Mouse (Mus musculus) heart, embryonic 10.5 days (tissue): ENCODE data around the gene Fam173a. TPM values are rescaled to one million over a fixed set of nuclear protein-coding genes. Genes with fewer than 3 reads are reported as not detected.

Source experiments
- DNase-seq: peaks from one replicate; pipeline ENCODE4 v3.0.0-alpha.2; 2017; ENCODE audit warnings: low spot score
- H3K27ac ChIP-seq: fragments of 300-500 bp; sonication (generic); 2 replicates; pipeline ENCODE4 v1.5.1; 2016; ENCODE audit warnings: mild to moderate bottlenecking
- H3K27me3 ChIP-seq: fragments of 300-500 bp; sonication (generic); 2 replicates; pipeline ENCODE4 v1.6.1; 2016; ENCODE audit warnings: mild to moderate bottlenecking; ENCODE audit not compliant: poor library complexity, insufficient read depth, severe bottlenecking
- H3K36me3 ChIP-seq: fragments of 300-500 bp; sonication (generic); 2 replicates; pipeline ENCODE4 v1.6.1; 2016; ENCODE audit warnings: mild to moderate bottlenecking, moderate library complexity
- H3K4me1 ChIP-seq: fragments of 300-500 bp; sonication (generic); 2 replicates; pipeline ENCODE4 v1.6.1; 2016; ENCODE audit warnings: mild to moderate bottlenecking
- H3K4me3 ChIP-seq: fragments of 300-500 bp; sonication (generic); 2 replicates; pipeline ENCODE4 v1.5.1; 2016; ENCODE audit warnings: mild to moderate bottlenecking, moderate library complexity
- H3K9me3 ChIP-seq: fragments of 300-500 bp; sonication (generic); 2 replicates; pipeline ENCODE4 v1.6.1; 2016; ENCODE audit warnings: mild to moderate bottlenecking, moderate library complexity
- WGBS: fragments of 180-500 bp; shearing (Covaris S2); methylation state at CpG from one replicate; pipeline ENCODE4 v1.1.7; 2016; 5-methylcytosine and 5-hydroxymethylcytosine counted together
- polyA plus RNA-seq: library from polyadenylated mRNA; unstranded; fragments of >200 nt; fragmentation: Nextera tagmentation; extraction: Ambion mirVana; gene quantifications from 2 replicates; pipeline ENCODE4 v1.2.1, GENCODE M21; 2016

The Fam173a gene
- polyA plus RNA-seq, 1 experiment from 2014 or later, result 74.5 TPM

DNA sequence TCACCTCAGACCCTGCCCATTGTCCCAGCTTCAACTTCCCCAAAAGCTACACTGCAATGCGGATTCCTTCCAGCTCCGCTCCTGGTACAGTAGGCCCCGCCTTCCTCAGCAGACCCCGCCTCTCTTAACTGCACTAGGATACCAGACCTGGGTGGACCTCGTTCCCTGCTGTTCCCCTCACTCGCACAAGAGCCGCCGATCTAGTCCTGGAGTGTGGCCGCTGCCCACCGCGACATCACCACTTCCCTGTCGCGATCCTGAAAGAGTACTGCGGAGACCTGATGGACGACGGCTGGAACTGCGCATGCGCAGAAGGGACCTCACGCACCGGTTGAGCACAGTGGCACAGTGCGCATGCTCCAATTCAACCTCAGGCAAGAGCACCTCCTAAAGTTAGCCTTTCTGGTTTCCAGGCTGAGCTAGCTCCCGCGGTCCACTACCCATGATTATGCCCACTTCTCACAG is 7.4 kb downstream of the Fam173a start, which contains the start of gene Haghl:
Gene Haghl, minus strand, starts transcription at position 393 of the 465 bp plus-strand sequence.
- no peaks in the 10 kb centered on the region for H3K9me3 ChIP-seq
- H3K36me3 ChIP-seq, result peaks cover 69% of the 10 kb centered on the region
- peak within 1 kb of the TSS; percentile 91 for H3K27ac ChIP-seq
- H3K27me3 ChIP-seq, result no peaks in the 10 kb centered on the region
- WGBS, result under 1% methylated on average over 23 of the region's 23 CpGs
- H3K4me3 ChIP-seq, result peak within 1 kb of the TSS; percentile 70
- peaks cover 26% of the 10 kb centered on the region for H3K4me1 ChIP-seq
- peak; percentile 98 for DNase-seq

DNA sequence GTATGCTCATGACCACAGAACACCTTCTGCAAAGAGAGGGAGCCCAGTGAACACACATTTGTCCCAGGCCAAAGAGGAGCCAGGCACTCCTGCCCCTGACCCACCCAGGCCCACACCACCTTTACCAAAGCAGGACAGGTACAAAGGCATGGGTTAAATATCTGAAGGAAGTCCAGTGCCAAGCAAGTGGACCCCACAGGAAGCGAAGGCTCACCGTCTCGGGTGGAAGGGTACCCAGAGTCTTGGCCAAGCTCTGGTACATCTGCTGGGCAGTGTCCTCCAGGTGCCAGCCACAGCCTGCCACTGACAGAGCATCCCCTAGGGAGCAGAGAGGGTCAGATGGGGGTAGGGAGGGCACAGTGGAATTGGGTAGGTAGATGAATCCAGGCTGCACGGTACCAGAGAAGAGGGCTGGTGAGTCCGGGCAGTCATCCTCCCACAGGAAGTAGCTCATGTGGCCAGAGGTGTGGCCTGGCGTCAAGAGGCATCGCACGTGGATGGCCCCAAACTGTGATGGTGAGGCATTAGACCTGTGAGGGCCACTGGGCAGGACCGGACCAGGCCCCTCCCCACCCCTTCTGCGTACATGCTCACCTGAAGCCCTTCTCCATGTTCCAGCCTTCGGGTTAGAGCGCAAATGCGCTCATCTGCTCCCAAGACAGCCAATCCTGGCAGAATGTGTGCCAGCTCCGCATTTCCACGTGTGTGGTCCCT is 8.7 kb downstream of the Fam173a start:
- WGBS, result 87% methylated on average over 15 of the region's 15 CpGs
- H3K36me3 ChIP-seq, result peaks cover 70% of the 10 kb centered on the region
- no peaks in the 10 kb centered on the region for H3K27me3 ChIP-seq
- H3K9me3 ChIP-seq, result no peaks in the 10 kb centered on the region
- peak overlapping the region; percentile 91; the same call in 1 of the 2 replicates for H3K27ac ChIP-seq
- DNase-seq, result no peak
- H3K4me1 ChIP-seq, result peaks cover 26% of the 10 kb centered on the region
- H3K4me3 ChIP-seq, result peak overlapping the region; percentile 70

DNA sequence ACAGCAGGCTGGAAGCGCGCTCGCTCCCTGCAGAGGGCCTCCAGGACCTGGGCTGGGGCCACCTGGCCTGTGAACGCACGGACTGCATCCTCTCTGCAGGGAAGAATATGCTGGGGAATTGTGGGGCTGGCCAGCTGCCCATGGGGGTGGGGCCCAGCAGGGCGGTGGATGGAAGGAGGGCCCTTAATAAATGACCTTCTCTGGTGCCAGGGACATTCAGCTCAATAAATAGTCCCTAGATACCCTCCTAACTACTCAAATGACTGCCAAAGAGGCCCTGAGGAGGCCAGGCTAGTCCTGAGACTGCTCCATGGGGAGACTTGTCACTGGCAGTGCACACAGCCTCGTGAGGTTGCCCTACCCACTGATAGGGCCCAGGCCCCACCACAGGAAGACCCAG is 9.6 kb downstream of the Fam173a start:
- Histone ChIP-seq H3K4me3 (no peak overlapping the region), H3K27me3 (no peaks in the 10 kb centered on the region), H3K36me3 (peaks cover 72% of the 10 kb centered on the region), H3K9me3 (no peaks in the 10 kb centered on the region), H3K4me1 (peaks cover 26% of the 10 kb centered on the region), H3K27ac (no peak overlapping the region)
- no peak for DNase-seq
- WGBS, result 80% methylated on average over 7 of the region's 7 CpGs

DNA sequence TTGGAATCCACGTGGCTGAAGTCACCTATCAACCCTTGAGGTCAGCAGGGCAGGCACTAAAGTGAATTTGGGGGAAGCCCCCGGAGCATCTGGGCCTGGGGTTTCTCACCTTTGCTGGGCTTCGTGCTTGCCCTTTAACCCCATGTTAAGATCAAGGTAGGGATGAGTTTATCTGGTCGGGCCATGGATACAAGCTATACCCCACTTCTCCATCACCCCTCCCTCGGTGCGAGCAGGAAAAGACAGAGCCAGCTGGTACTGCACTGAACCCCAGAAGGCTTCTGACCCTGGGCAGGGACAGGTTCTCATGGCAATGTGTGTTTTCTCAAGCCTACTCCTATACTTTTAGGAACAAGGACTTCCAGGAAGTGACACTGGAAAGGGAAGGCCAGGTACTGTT is 11.4 kb downstream of the Fam173a start:
- no peaks in the 10 kb centered on the region for H3K27me3 ChIP-seq
- H3K36me3 ChIP-seq, result peaks cover 73% of the 10 kb centered on the region
- DNase-seq, result no peak
- H3K9me3 ChIP-seq, result no peaks in the 10 kb centered on the region
- no peak overlapping the region for H3K4me3 ChIP-seq
- H3K27ac ChIP-seq, result no peak overlapping the region
- H3K4me1 ChIP-seq, result peaks cover 22% of the 10 kb centered on the region
- 81% methylated on average over 6 of the region's 6 CpGs for WGBS

DNA sequence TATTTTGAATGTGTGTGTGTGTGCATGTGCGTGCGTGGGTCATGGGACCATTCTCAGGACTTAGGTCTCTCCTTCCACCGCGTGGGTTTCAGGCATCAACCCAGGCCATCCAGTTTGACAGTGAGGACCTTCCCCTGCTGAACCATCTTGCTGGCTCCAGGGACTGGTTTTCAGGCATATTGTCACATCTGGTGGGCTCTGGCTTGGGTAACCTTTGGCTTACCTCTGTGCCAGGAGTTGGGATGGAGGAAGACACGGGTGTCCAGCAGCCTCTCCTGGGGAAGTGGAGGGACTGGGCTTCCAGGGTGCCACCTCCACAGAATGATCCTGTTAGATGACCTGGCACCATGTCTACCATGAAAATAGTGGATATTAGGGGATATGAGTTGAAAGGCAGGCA is 14.8 kb downstream of the Fam173a start:
- Histone ChIP-seq H3K27me3 (no peaks in the 10 kb centered on the region), H3K36me3 (peaks cover 67% of the 10 kb centered on the region), H3K9me3 (no peaks in the 10 kb centered on the region), H3K27ac (no peak overlapping the region), H3K4me3 (no peak overlapping the region), H3K4me1 (peaks cover 19% of the 10 kb centered on the region)
- no peak for DNase-seq
- WGBS, result 92% methylated on average over 5 of the region's 5 CpGs

DNA sequence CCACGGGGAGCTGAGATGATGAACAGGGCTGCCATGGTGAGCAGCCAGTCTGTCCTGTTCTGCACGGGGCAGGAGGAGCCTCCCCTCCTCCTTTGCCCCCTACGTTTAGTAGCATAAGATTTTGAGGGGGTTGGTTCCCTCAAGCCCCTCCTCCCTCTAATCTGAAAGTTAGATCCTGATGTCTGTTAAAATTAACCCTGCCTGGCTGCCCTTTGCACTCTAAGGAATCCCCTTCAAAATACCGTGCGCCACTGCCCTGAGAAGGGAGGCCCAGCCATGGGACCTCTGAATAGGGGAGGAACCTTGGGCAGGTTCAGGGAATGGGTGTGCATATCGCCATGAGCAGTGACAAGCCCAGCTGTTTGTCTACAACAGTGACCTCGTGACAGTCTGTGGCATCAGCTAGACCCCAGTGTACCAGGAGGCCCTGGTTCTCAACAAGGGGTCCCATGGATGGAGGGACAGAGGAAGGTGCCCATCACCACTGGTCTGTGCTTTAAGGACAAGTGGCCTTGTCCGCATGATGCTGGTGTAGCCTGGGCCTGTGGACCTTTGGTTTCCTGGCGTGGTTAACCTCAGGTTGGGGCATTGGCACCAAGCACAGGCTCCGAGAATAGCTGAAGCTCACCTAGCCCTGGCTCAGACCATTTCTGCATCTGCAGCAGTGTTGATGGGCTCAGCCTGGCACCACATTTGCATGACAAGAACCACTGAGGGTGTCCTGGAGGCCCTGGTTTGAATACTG is 17.2 kb downstream of the Fam173a start:
- H3K36me3 ChIP-seq, result peaks cover 43% of the 10 kb centered on the region
- DNase-seq, result no peak
- H3K27ac ChIP-seq, result no peak overlapping the region
- H3K27me3 ChIP-seq, result no peaks in the 10 kb centered on the region
- H3K4me3 ChIP-seq, result no peak overlapping the region
- 76% methylated on average over 10 of the region's 10 CpGs for WGBS
- H3K9me3 ChIP-seq, result no peaks in the 10 kb centered on the region
- H3K4me1 ChIP-seq, result peaks cover 17% of the 10 kb centered on the region

DNA sequence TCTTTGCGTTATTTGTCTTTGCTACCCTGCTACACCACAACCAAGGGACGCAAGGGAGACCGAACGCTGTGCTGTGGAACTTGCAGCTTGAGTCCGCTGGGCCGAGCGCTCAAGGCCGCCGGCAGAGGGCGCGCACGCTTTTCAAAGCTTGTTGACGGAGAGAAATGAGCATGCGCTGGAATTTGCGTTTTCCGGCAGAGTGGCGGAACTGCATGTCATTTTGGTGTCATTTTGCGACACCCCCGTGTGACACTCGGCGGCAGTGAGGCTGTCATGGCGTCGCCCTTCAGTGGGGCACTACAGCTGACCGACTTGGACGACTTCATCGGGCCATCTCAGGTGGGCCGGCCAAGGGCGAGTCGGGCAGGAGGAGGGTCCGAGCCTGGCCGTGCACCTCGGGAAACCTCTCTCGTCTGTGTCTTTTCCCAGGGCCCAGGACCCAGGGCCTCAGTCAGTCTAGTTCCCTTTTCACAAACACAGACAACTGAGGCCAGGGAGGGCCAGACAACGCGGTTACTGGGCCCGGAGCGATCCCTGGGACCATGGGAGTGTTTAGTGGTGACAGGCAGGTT is 19.1 kb downstream of the Fam173a start, which contains the start of gene Narfl:
Gene Narfl, plus strand, starts transcription at position 228 of the 572 bp plus-strand sequence.
- Histone ChIP-seq H3K27me3 (peaks cover 13% of the 10 kb centered on the region; the same call in 1 of the 2 replicates), H3K36me3 (peaks cover 26% of the 10 kb centered on the region), H3K27ac (peak within 1 kb of the TSS; percentile 93), H3K9me3 (no peaks in the 10 kb centered on the region), H3K4me1 (peaks cover 17% of the 10 kb centered on the region), H3K4me3 (peak within 1 kb of the TSS; percentile 86)
- under 1% methylated on average over 37 of the region's 37 CpGs for whole genome bisulfite sequencing
- DNase-seq, result peak; percentile 99

DNA sequence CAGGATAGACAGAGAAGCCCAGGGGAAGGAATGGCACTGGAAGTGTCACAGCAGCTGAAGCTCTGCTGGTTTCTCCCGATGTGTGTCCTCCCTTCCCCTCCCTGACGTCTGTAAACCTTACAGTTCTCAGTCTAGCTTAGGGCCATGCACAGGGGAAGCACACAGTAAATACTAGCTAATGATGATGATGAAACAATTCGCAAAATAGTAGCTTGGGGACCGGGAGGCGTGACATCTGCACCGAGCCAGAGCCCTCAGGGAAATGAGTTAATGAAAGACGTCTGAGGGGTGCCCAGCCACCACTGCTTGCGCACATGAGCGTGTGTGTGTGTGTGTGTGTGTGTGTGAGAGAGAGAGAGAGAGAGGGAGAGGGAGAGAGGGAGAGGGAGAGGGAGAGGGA is 23.4 kb downstream of the Fam173a start:
- no peak overlapping the region for H3K27ac ChIP-seq
- 60% methylated on average over 9 of the region's 9 CpGs for WGBS

DNA sequence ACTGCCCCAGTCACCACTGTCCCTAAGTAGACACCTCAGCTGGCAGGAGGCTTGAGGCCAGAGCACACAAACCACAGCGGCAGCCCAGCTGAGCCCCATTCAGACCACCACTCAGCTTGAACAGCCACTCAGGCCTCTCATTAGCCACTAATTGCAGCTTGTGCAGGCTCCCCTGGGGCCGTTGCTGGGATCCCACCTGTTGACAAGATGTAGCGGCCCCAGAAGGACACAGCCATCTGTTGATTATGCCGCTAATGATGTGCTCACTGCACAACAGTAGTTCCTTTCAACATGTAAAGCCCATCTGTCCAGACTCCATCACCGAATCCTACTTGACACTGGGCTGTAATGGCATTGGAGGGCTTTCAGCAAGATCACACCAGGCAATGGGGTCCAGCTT is 26.8 kb downstream of the Fam173a start:
- Histone ChIP-seq H3K4me1 (no peaks in the 10 kb centered on the region), H3K9me3 (no peaks in the 10 kb centered on the region), H3K27ac (no peak overlapping the region), H3K27me3 (peaks cover 33% of the 10 kb centered on the region; the same call in 1 of the 2 replicates), H3K4me3 (no peak overlapping the region), H3K36me3 (no peaks in the 10 kb centered on the region)
- 59% methylated on average over 5 of the region's 5 CpGs for WGBS
- no peak for DNase-seq

More for the DNA sequence above, 23.4 kb downstream of the Fam173a start:
- no peaks in the 10 kb centered on the region for H3K36me3 ChIP-seq
- H3K27me3 ChIP-seq, result peaks cover 33% of the 10 kb centered on the region; the same call in 1 of the 2 replicates
- H3K4me1 ChIP-seq, result peaks cover 8% of the 10 kb centered on the region
- no peaks in the 10 kb centered on the region for H3K9me3 ChIP-seq
- no peak overlapping the region for H3K4me3 ChIP-seq
- DNase-seq, result no peak

DNA sequence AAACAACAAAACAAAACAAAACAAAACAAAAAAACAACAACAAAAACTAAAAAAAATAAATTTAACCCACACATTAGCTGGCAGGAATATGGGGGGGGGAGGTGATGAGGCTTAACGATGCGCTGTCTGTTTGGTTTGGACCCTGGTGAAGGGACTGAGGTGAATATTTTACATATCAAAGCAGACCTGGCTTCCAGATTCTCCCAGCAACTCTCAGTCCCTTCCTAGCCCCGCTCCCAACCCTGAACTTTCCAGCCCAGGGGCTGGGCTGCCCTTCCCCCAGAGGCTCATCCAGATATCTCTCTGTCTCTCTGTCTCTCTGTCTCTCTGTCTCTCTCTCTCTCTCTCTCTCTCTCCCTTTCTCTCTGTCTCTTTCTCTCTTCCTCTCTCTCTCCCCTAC is 30.1 kb downstream of the Fam173a start:
- Histone ChIP-seq H3K9me3 (no peaks in the 10 kb centered on the region), H3K27me3 (peaks cover 16% of the 10 kb centered on the region; the same call in 1 of the 2 replicates), H3K4me3 (no peak overlapping the region), H3K36me3 (no peaks in the 10 kb centered on the region), H3K27ac (no peak overlapping the region), H3K4me1 (no peaks in the 10 kb centered on the region)
- DNase-seq, result no peak
- WGBS, result 30% methylated on average over 3 of the region's 3 CpGs

DNA sequence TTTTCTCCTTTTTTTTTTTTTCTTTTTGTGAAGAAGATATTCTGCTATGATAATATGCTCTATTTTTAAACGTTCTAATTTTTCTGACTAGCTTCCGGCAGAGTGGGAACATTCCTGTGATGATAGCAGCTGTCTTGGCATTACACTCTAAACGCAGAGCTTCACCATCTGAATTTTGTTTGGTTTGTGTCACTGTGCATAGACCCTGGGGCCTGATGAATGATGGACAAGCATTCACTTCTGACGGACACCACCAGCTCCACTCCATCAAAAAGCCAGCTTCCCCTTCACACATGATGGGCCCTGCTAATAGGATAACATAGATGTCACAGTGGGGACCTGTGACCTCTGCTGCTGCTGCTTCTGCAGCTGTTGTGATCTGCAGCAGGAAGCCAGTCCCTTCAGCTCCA is 31.1 kb downstream of the Fam173a start:
- Histone ChIP-seq H3K4me3 (no peak overlapping the region), H3K27ac (no peak overlapping the region), H3K36me3 (no peaks in the 10 kb centered on the region), H3K9me3 (no peaks in the 10 kb centered on the region), H3K4me1 (peaks cover under 1% of the 10 kb centered on the region; the same call in 1 of the 2 replicates), H3K27me3 (peaks cover 11% of the 10 kb centered on the region; the same call in 1 of the 2 replicates)
- DNase-seq, result no peak
- 34% methylated on average over 4 of the region's 4 CpGs for WGBS

DNA sequence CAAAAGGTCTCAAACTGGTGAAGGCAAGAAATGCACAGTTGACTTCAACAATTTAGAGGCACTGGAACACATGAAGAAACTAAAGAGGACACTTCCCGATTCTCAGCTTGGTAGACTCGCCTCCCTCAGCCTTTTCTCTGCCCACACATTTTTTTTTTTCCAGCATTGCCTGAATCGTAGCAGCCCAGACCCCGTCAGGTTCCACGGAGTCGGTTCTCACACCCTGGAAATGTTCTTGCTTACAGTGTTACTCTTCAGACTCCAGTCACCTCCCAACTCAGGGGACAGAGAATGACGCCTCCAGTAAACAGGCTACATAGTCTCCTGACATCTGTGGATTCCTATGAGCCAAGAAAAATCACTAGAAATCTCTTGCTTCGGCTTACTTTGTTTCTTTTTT is 32.6 kb downstream of the Fam173a start:
- H3K36me3 ChIP-seq, result no peaks in the 10 kb centered on the region
- H3K9me3 ChIP-seq, result no peaks in the 10 kb centered on the region
- H3K27me3 ChIP-seq, result peaks cover 8% of the 10 kb centered on the region; the same call in 1 of the 2 replicates
- no peak for DNase-seq
- H3K4me3 ChIP-seq, result no peak overlapping the region
- H3K27ac ChIP-seq, result no peak overlapping the region
- H3K4me1 ChIP-seq, result peaks cover 13% of the 10 kb centered on the region
- 70% methylated on average over 8 of the region's 8 CpGs for WGBS

DNA sequence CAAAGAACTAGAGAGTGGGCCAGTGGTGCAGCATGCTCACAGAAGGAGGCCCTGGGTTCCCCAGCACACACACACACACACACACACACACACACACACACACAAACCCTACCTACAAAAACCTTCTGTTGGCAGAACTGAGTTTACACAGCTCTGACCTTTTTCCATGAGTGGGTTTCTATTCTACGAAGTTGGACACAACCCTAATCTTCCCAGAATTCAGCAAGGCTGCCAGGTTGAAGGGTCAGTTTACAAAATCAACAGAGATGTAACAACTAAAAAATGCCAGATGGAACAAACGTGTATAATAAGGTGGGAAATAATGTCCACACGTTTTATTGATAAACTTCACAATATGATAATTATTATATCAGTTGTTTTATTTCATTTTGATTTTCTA is 35.0 kb downstream of the Fam173a start:
- no peaks in the 10 kb centered on the region for H3K9me3 ChIP-seq

More for the DNA sequence above, 35.0 kb downstream of the Fam173a start:
- Histone ChIP-seq H3K4me3 (no peak overlapping the region), H3K27me3 (peaks cover 20% of the 10 kb centered on the region), H3K36me3 (no peaks in the 10 kb centered on the region), H3K27ac (no peak overlapping the region), H3K4me1 (peaks cover 13% of the 10 kb centered on the region)
- WGBS, result 62% methylated on average over 3 of the region's 3 CpGs
- no peak for DNase-seq
